Mouse (Mus musculus) liver, adult 2 months (tissue): ENCODE results near the gene Pde1b. TPM values are rescaled to one million over a fixed set of nuclear protein-coding genes. Genes with fewer than 3 reads are reported as not detected.

Source experiments
- DNase-seq: peaks from one replicate; pipeline ENCODE4 v3.0.0-alpha.2; 2011; ENCODE audit warnings: low read depth, low spot score; ENCODE audit errors: extremely low read depth
- H3K27ac ChIP-seq: fragments of 200-500 bp; replicated peaks from 2 replicates; pipeline ENCODE4 v1.5.1; 2012; ENCODE audit warnings: low read depth, mild to moderate bottlenecking, control low read depth, inconsistent platforms, low read length; ENCODE audit not compliant: insufficient read depth
- H3K27me3 ChIP-seq: fragments of 200-500 bp; 2 replicates; pipeline ENCODE4 v1.6.1; 2012; ENCODE audit warnings: mild to moderate bottlenecking, moderate library complexity, low read length, inconsistent platforms; ENCODE audit not compliant: control insufficient read depth, insufficient read depth
- H3K36me3 ChIP-seq: fragments of 200-500 bp; 2 replicates; pipeline ENCODE4 v1.6.1; 2012; ENCODE audit warnings: low read length, inconsistent platforms; ENCODE audit not compliant: control insufficient read depth, insufficient read depth
- H3K4me1 ChIP-seq: fragments of 200-500 bp; 2 replicates; pipeline ENCODE4 v1.6.1; 2011; ENCODE audit warnings: low read length; ENCODE audit not compliant: control insufficient read depth, insufficient read depth
- H3K4me3 ChIP-seq: fragments of 200-500 bp; 2 replicates; pipeline ENCODE4 v1.5.1; 2011; ENCODE audit warnings: low read depth, mild to moderate bottlenecking, control low read depth, low read length, moderate library complexity; ENCODE audit not compliant: insufficient read depth
- H3K79me2 ChIP-seq: fragments of 200-500 bp; 2 replicates; pipeline ENCODE4 v1.6.1; 2012; ENCODE audit warnings: inconsistent platforms, mild to moderate bottlenecking, low read length, moderate library complexity; ENCODE audit not compliant: control insufficient read depth, insufficient read depth
- H3K9ac ChIP-seq: fragments of 200-500 bp; 2 replicates; pipeline ENCODE4 v1.6.1; 2012; ENCODE audit warnings: low read depth, mild to moderate bottlenecking, control low read depth, inconsistent platforms, low read length
- CTCF ChIP-seq: fragments of 200-500 bp; IDR thresholded peaks from 2 replicates; pipeline ENCODE4 v1.5.1; 2011; ENCODE audit warnings: low read depth, low read length, control low read depth
- POLR2A ChIP-seq: fragments of 200-500 bp; IDR thresholded peaks from 2 replicates; pipeline ENCODE4 v1.6.1; 2011; ENCODE audit warnings: low read length, control low read depth; ENCODE audit not compliant: insufficient read depth; ENCODE audit errors: extremely low read depth
- WGBS: fragments of 180-500 bp; shearing (Covaris S2); methylation state at CpG from one replicate; pipeline ENCODE4 v1.1.7; 2018; 5-methylcytosine and 5-hydroxymethylcytosine counted together
- polyA plus RNA-seq: library from polyadenylated mRNA; depleted of rRNA; stranded (reverse); fragments of >200 nt; gene quantifications from 2 replicates; pipeline ENCODE4 v1.2.3, GENCODE M21; 2012
- total RNA-seq: library from RNA; depleted of rRNA; stranded (reverse); fragments of >200 nt; gene quantifications from 2 replicates; pipeline ENCODE4 v1.2.3, GENCODE M21; 2014

Pde1b gene
- total and polyA plus RNA-seq, 2 experiments = 0.46 to 1.0 TPM

GRCm38 (mm10) chr15:103536456-103536855 lies 33.6 kb downstream of the Pde1b start:
- no peaks in the 10 kb centered on the region for H3K36me3 ChIP-seq

GRCm38 (mm10) chr15:103537011-103537821 lies 34.4 kb downstream of the Pde1b start:
- Histone ChIP-seq H3K4me1 (no peaks in the 10 kb centered on the region), H3K27ac (no peak overlapping the region), H3K27me3 (peaks cover 12% of the 10 kb centered on the region; the same call in 1 of the 2 replicates), H3K36me3 (no peaks in the 10 kb centered on the region), H3K79me2 (no peaks in the 10 kb centered on the region), H3K9ac (no peak overlapping the region), H3K4me3 (no peak overlapping the region)
- TF ChIP-seq POLR2A (no peak), CTCF (no peak)
- 7% methylated on average over 37 of the region's 37 CpGs for WGBS
- DNase-seq = no peak

More at GRCm38 (mm10) chr15:103536456-103536855, 33.6 kb downstream of the Pde1b start:
- Histone ChIP-seq H3K4me1 (no peaks in the 10 kb centered on the region), H3K4me3 (no peak overlapping the region), H3K27me3 (peaks cover 12% of the 10 kb centered on the region; the same call in 1 of the 2 replicates), H3K79me2 (no peaks in the 10 kb centered on the region), H3K27ac (no peak overlapping the region), H3K9ac (no peak overlapping the region)
- no peak for DNase-seq
- TF ChIP-seq CTCF (no peak), POLR2A (no peak)
- WGBS = 36% methylated on average over 2 of the region's 2 CpGs

GRCm38 (mm10) chr15:103537822-103538213 lies 35.0 kb downstream of the Pde1b start, which contains the start of gene Ppp1r1a:
Gene Ppp1r1a, minus strand, starts transcription at chr15:103538003.
- no peaks in the 10 kb centered on the region for H3K4me1 ChIP-seq
- no peak within 1 kb of the TSS for H3K9ac ChIP-seq
- H3K27me3 ChIP-seq = peaks cover 12% of the 10 kb centered on the region; the same call in 1 of the 2 replicates
- no peaks in the 10 kb centered on the region for H3K36me3 ChIP-seq
- WGBS = under 1% methylated on average over 34 of the region's 36 CpGs
- no peak within 1 kb of the TSS for H3K4me3 ChIP-seq
- H3K27ac ChIP-seq = no peak within 1 kb of the TSS
- no peaks in the 10 kb centered on the region for H3K79me2 ChIP-seq
- TF ChIP-seq CTCF = no peak
- TF ChIP-seq POLR2A = no peak
- no peak for DNase-seq

- Histone ChIP-seq H3K27ac (no peak overlapping the region), H3K36me3 (no peaks in the 10 kb centered on the region), H3K4me3 (no peak overlapping the region), H3K9ac (no peak overlapping the region), H3K27me3 (peaks cover 12% of the 10 kb centered on the region; the same call in 1 of the 2 replicates), H3K4me1 (no peaks in the 10 kb centered on the region), H3K79me2 (no peaks in the 10 kb centered on the region)
- no peak for DNase-seq
- TF ChIP-seq CTCF (no peak), POLR2A (no peak)
- WGBS = 28% methylated on average over 2 of the region's 2 CpGs
Observed at GRCm38 (mm10) chr15:103539259-103539658, 36.4 kb downstream of the Pde1b start.

DNA sequence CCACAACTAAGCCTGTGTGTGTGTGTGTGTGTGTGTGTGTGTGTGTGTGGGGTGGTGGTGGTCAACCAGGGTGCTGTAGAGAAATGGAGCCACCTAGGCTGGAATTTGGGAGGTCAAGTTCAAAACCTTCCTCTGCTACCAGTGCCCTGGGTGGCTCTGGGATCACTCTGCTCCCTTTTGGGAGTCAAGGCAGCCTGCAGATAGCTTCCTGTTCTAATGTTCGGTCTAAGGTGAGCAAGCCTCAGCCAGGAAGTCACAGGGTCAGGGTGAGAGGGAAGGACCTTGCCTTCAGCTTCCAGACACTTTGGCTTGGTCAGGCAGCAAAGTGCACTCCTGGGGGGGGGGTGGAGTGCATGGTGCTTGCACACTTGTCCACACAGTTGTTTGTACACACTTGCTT lies 37.8 kb downstream of the Pde1b start:
- TF ChIP-seq CTCF = no peak
- no peak for TF ChIP-seq POLR2A
- DNase-seq = no peak
- H3K27me3 ChIP-seq = peaks cover 12% of the 10 kb centered on the region; the same call in 1 of the 2 replicates
- no peak overlapping the region for H3K4me3 ChIP-seq
- no peak overlapping the region for H3K27ac ChIP-seq
- H3K4me1 ChIP-seq = no peaks in the 10 kb centered on the region
- H3K36me3 ChIP-seq = no peaks in the 10 kb centered on the region
- 82% methylated on average over 1 of the region's 1 CpGs for WGBS
- H3K79me2 ChIP-seq = no peaks in the 10 kb centered on the region
- no peak overlapping the region for H3K9ac ChIP-seq

DNA sequence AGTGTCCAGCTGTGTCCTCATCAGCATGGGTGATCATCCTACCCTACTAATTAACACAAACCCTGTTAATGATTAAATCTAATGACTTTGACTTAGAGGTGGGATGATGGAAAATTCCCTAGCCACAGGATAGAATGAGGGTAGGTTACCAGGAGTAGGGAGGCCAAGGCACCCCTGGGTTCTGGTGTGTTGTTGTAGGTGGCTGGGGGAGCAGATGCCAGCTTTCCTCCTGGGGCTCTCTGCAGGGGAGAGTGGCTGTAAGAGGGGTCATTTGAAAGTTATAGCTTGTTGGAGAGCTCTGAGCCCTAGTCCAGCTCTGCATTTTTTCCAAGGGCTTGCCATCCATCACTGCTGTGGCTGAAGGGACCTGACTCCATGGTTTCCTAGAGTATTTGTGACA lies 39.7 kb downstream of the Pde1b start:
- TF ChIP-seq POLR2A = no peak
- TF ChIP-seq CTCF = no peak
- no peaks in the 10 kb centered on the region for H3K79me2 ChIP-seq
- H3K9ac ChIP-seq = no peak overlapping the region
- 0 out of 2 replicates have a peak, but pooled peaks cover 7% of the 10 kb centered on the region for H3K27me3 ChIP-seq
- no peaks in the 10 kb centered on the region for H3K4me1 ChIP-seq
- H3K27ac ChIP-seq = no peak overlapping the region
- DNase-seq = no peak
- no peaks in the 10 kb centered on the region for H3K36me3 ChIP-seq
- no peak overlapping the region for H3K4me3 ChIP-seq
